Mouse (Mus musculus): ENCODE data around the gene Phf21a.

Phf21a gene

GRCm38 (mm10) chr2:92289335-92289734, 196.4 kb downstream of the Phf21a start:
- in situ Hi-C loops (cut with MseI, MboI), result no loop called here

GRCm38 (mm10) chr2:92291526-92291925, 198.6 kb downstream of the Phf21a start:
- in situ Hi-C loops (cut with MseI, MboI), result no loop called here

- in situ Hi-C loops (cut with MseI, MboI), result no loop called here
These were observed 203.5 kb downstream of the Phf21a start for GRCm38 (mm10) chr2:92296402-92296801.

- in situ Hi-C loops (cut with MseI, MboI), result no loop called here
These were observed 207.0 kb downstream of the Phf21a start for GRCm38 (mm10) chr2:92299896-92300295.

GRCm38 (mm10) chr2:92301849-92302607, 209.1 kb downstream of the Phf21a start:
- in situ Hi-C loops (cut with MseI, MboI), result no loop called here

GRCm38 (mm10) chr2:92312542-92312941, 219.6 kb downstream of the Phf21a start:
- in situ Hi-C loops (cut with MseI, MboI), result no loop called here

GRCm38 (mm10) chr2:92314031-92314430, 221.1 kb downstream of the Phf21a start:
- in situ Hi-C loops (cut with MseI, MboI), result no loop called here

- in situ Hi-C loops (cut with MseI, MboI), result no loop called here
These were observed 223.7 kb downstream of the Phf21a start for GRCm38 (mm10) chr2:92316652-92317051.

GRCm38 (mm10) chr2:92317228-92317627, 224.3 kb downstream of the Phf21a start:
- in situ Hi-C loops (cut with MseI, MboI), result no loop called here

- in situ Hi-C loops (cut with MseI, MboI), result no loop called here
These were observed 229.8 kb downstream of the Phf21a start for GRCm38 (mm10) chr2:92322669-92323068.

- in situ Hi-C loops (cut with MseI, MboI), result no loop called here
These were observed 232.8 kb downstream of the Phf21a start for GRCm38 (mm10) chr2:92325676-92326075.

- in situ Hi-C loops (cut with MseI, MboI), result no loop called here
These were observed 233.3 kb downstream of the Phf21a start for GRCm38 (mm10) chr2:92326221-92326620.

GRCm38 (mm10) chr2:92327601-92328000, 234.7 kb downstream of the Phf21a start:
- in situ Hi-C loops (cut with MseI, MboI), result no loop called here

- in situ Hi-C loops (cut with MseI, MboI), result no loop called here
These were observed 235.3 kb downstream of the Phf21a start for GRCm38 (mm10) chr2:92328206-92328605.

- in situ Hi-C loops (cut with MseI, MboI), result no loop called here
These were observed 237.9 kb downstream of the Phf21a start for GRCm38 (mm10) chr2:92330840-92331239.

- in situ Hi-C loops (cut with MseI, MboI), result no loop called here
These were observed 238.5 kb downstream of the Phf21a start for GRCm38 (mm10) chr2:92331410-92331809.

GRCm38 (mm10) chr2:92331871-92332270, 239.0 kb downstream of the Phf21a start:
- in situ Hi-C loops (cut with MseI, MboI), result no loop called here

- in situ Hi-C loops (cut with MseI, MboI), result no loop called here
These were observed 249.5 kb downstream of the Phf21a start for GRCm38 (mm10) chr2:92342418-92342817.

- in situ Hi-C loops (cut with MseI, MboI), result no loop called here
These were observed 254.3 kb downstream of the Phf21a start for GRCm38 (mm10) chr2:92347191-92347590.

- in situ Hi-C loops (cut with MseI, MboI), result no loop called here
These were observed 256.9 kb downstream of the Phf21a start for GRCm38 (mm10) chr2:92349589-92350425.

- in situ Hi-C loops (cut with MseI, MboI), result no loop called here
These were observed 257.8 kb downstream of the Phf21a start for GRCm38 (mm10) chr2:92350686-92351085.

- in situ Hi-C loops (cut with MseI, MboI), result no loop called here
These were observed 260.5 kb downstream of the Phf21a start for GRCm38 (mm10) chr2:92353402-92353801.

GRCm38 (mm10) chr2:92354224-92354623, 261.3 kb downstream of the Phf21a start:
- in situ Hi-C loops (cut with MseI, MboI), result no loop called here
